Mouse (Mus musculus) bone marrow macrophage, adult 2 months (primary cell): Measurements from ENCODE around the gene Gm20741. TPM values are rescaled to one million over a fixed set of nuclear protein-coding genes. Genes with fewer than 3 reads are reported as not detected.

Experiments used
- H3K27ac ChIP-seq: 2 replicates; pipeline ENCODE4 v1.5.1; 2012; ENCODE audit warnings: low read depth, low read length; ENCODE audit not compliant: insufficient read depth
- H3K4me1 ChIP-seq: 2 replicates; pipeline ENCODE4 v1.6.1; 2012; ENCODE audit warnings: low read length; ENCODE audit not compliant: control insufficient read depth, insufficient read depth
- H3K4me3 ChIP-seq: 2 replicates; pipeline ENCODE4 v1.5.1; 2012; ENCODE audit warnings: mild to moderate bottlenecking, low read length, moderate library complexity; ENCODE audit not compliant: insufficient read depth
- CTCF ChIP-seq: IDR thresholded peaks from 2 replicates; pipeline ENCODE4 v1.5.1; 2012; ENCODE audit warnings: low read depth, mild to moderate bottlenecking, low read length, moderate library complexity
- POLR2A ChIP-seq: IDR thresholded peaks from 2 replicates; pipeline ENCODE4 v1.6.1; 2012; ENCODE audit warnings: mild to moderate bottlenecking, low read depth, low read length, borderline replicate concordance
- polyA plus RNA-seq: library from polyadenylated mRNA; stranded (reverse); fragments of >200 nt; gene quantifications from 2 replicates; pipeline ENCODE4 v1.2.4, GENCODE M21; 2012; ENCODE audit not compliant: missing spikeins, insufficient read depth, insufficient read length

The Gm20741 gene
- polyA plus RNA-seq, result not detected in 2 replicates

DNA sequence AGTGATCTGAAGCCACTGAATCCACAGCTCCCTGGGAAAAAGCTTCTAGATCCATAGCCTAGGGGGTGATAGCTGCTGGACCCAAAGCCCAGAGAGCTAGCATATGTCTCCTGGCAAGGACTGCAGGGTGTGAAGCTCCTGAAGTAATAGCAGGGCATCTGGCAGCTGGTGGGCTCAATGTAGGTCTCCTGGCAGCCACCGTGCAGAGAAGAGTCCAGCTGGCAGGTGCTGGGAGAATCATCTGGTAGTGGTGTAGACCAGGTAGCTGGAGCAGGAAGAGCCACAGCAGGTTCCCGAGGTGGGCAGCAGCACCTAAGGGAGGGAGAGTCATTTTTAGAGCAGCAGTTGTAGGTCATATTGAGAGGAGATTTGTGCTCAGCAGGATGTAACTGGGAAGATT, at the start of gene Gm20741:
TSS of gene Gm20741 (minus strand) at position 394 of the 400 bp plus-strand sequence.
- no peak within 1 kb of the TSS for H3K4me3 ChIP-seq

DNA sequence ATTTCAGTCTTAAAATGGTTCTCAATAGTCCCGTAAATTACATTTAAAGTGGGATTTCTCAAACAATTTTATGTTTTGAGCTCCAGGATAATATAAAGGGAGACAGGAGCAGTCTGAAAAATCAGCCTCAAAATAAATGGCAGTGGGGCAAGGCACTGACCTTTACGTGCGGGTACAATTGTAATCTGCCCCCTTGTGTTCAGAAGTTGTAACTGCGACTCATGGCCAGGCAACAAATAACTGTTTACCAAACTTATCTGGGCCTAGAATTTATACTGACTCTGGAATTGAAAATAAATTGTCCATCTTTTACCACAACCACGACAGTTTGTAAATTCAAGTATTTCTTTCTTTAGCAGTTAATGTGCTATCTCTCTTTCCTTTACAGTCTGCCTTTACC, 39.4 kb upstream of the Gm20741 start:
- H3K4me3 ChIP-seq, result no peak overlapping the region
- H3K27ac ChIP-seq, result no peak overlapping the region
- TF ChIP-seq POLR2A (no peak), CTCF (no peak)
- no peaks in the 10 kb centered on the region for H3K4me1 ChIP-seq

More for the DNA sequence above, at the start of gene Gm20741:
- Histone ChIP-seq H3K27ac (no peak within 1 kb of the TSS), H3K4me1 (no peaks in the 10 kb centered on the region)
- TF ChIP-seq POLR2A, result no peak
- TF ChIP-seq CTCF, result no peak

DNA sequence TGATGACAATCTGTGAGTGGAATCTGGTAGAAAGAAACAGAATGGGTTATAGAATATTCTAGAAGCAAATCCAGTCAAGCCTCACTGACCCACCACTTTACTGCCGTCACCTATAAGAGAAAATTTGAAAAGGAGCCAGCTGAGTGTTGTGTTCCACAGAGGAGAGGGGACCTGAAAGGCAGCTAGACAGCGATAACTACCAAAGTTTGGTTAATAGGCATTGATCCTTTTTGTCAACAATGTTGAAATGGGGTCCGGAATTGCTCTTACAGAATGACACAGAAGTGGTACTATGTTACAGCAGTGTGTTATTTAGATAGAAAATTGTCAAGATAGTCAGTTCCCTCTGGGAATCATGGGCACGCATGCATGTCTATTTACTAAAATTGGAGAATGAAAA, 36.5 kb upstream of the Gm20741 start:
- no peak overlapping the region for H3K27ac ChIP-seq
- TF ChIP-seq CTCF (no peak), POLR2A (no peak)
- no peak overlapping the region for H3K4me3 ChIP-seq
- no peaks in the 10 kb centered on the region for H3K4me1 ChIP-seq

DNA sequence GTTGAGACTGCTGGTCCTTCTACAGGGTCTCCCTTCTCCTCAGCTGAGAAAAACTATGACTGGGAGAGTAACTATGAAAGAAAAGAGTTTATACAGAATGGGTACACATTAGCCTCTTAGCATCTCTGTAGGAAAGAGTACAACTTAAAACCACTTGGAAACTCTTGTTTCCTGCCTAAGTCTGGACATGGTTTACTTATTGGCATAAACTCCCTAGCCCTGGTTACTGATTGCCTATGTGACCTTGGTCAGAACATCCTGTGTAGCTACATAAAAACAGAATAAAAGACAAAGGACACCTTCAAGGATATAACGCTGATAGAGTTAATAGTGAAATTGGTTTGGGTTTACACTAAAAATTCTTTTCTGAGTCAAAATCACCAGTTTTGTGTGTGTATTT, 35.3 kb upstream of the Gm20741 start:
- no peak overlapping the region for H3K4me3 ChIP-seq
- H3K27ac ChIP-seq, result no peak overlapping the region

DNA sequence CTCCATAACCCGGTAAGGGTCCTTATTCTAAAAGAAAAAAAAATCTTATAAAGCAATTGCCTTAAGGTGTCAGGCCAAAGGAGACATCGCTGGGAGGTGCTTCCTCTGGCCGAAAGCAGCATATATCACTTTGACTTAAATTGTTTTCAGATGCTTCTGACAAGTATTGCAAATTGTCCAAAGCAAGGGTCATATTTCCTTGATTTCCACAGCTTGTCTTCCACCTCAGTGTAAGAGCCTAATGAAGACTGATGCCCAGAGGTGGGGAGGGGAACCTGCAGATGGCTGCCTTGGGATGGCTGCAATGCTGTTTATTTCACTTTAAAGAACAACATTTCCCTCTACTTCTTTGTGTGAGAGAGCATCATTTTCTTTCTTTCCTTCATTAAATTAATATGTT, 15.0 kb upstream of the Gm20741 start:
- Histone ChIP-seq H3K4me1 (no peaks in the 10 kb centered on the region), H3K27ac (no peak overlapping the region), H3K4me3 (no peak overlapping the region)
- no peak for TF ChIP-seq POLR2A
- no peak for TF ChIP-seq CTCF

More for the DNA sequence above, 35.3 kb upstream of the Gm20741 start:
- TF ChIP-seq POLR2A, result no peak
- TF ChIP-seq CTCF, result no peak
- no peaks in the 10 kb centered on the region for H3K4me1 ChIP-seq

DNA sequence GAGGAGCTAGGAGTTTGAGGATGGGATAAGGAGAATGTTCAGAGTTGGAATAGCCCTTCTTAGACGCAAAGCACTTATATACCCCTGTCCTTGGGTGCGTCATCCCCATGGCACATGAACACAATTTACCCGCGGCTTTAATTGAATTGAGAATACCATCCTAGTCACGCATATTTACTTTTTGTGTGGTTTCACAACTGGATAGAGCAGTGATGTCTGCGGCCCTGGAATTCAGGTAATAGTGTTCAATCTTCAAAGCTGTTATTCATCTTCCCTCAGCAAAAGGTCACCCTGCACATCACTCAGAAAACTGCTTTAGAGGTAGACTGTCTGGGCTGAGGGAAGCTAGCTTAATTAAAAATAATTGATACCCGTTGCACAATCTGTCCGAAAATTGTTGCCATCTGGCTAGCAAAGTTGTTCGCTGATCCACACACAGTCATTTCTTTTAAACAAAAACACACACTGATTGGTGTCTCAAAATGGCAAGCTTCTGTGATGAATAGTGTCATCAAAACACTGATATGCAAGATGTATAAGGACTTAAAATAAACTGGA, 14.2 kb upstream of the Gm20741 start, which contains the start of gene Krtap14:
TSS of gene Krtap14 (minus strand) at position 51 of the 558 bp plus-strand sequence.
- Histone ChIP-seq H3K27ac (no peak within 1 kb of the TSS), H3K4me1 (no peaks in the 10 kb centered on the region), H3K4me3 (no peak within 1 kb of the TSS)
- no peak for TF ChIP-seq POLR2A
- TF ChIP-seq CTCF, result no peak

DNA sequence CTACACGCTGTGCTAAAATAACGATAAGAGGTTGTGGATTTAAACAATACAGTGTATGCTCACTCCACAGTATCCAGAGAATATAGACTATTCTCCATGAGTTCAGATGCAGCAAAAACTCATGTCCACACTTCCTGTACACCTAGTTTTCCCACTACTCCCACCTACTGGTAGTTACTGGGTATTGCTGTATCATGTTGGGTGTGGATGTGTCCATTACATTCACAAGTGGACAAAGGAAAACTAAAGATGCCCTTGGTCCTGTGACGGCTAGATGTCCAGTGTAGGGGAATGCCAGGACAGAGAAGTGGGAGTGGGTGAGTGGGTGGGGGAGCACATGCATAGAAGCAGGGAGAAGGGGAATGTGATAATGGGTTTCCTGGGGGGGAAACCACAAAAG, 11.7 kb upstream of the Gm20741 start:
- TF ChIP-seq POLR2A (no peak), CTCF (no peak)
- no peak overlapping the region for H3K4me3 ChIP-seq
- H3K4me1 ChIP-seq, result no peaks in the 10 kb centered on the region
- no peak overlapping the region for H3K27ac ChIP-seq

DNA sequence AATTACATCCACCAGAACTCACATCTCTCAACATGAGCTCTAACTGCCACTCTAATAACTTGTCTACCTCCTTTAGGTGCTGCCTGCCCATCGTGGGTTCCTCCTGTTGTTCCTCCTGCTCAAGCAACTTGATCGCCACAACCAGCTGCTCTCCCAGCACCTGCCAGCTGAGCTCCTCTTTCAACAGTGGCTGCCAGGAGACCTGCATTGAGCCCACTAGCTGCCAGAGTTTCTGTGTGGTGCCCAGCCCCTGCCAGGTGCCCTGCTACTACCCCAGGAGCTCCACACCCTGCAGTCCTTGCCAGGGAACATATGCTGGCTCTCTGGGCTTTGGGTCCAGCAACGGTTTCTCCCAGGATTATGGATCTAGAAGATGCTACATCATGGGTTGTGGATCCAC, 8.0 kb upstream of the Gm20741 start, which contains the start of gene Krtap15:
TSS of gene Krtap15 (plus strand) at position 150 of the 400 bp plus-strand sequence.
- Histone ChIP-seq H3K4me3 (no peak within 1 kb of the TSS), H3K4me1 (no peaks in the 10 kb centered on the region), H3K27ac (no peak within 1 kb of the TSS)
- TF ChIP-seq CTCF (no peak), POLR2A (no peak)

DNA sequence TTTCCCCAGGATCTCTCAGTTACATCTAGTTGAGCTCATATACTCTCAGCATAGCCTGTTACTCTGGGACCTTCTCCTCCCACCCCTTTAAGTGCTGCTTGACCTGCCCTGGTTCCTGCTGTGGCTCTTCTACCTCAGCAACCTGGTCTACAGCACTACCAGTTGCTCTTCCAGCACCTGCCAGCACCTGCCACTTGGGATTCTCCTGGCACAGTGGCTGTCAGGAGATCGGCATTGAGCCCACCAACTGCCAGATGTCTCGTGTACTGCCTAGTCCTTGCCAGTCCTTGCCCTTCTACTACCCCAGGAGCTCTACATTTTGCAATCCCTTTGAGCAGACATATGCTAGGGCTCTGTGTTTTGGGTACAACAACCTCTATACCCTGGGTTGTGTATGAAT, 25.2 kb downstream of the Gm20741 start:
- H3K4me1 ChIP-seq, result no peaks in the 10 kb centered on the region
- TF ChIP-seq CTCF (no peak), POLR2A (no peak)
- H3K4me3 ChIP-seq, result no peak overlapping the region

DNA sequence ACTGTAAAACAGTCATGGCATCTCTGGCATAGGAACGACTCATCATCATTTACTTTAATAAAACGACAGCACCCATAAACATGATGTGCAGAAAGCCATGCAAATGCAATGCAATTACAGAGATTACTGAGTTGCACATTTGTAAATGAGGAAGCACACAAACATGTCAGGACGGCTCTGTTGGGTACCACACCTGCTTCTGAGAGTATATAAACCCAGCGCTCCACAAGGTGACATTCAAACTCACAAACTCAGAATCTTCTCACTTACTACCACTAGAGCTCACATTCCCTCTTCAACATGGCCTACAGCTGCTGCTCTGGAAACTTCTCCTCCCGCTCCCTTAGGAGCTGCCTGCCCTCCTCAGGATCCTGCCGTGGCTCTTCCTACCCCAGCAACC, 34.4 kb downstream of the Gm20741 start, which contains the start of gene Gm5965:
TSS of gene Gm5965 (plus strand) at position 301 of the 400 bp plus-strand sequence.
- H3K4me1 ChIP-seq, result no peaks in the 10 kb centered on the region
- TF ChIP-seq CTCF, result no peak
- no peak for TF ChIP-seq POLR2A
- no peak within 1 kb of the TSS for H3K4me3 ChIP-seq
- H3K27ac ChIP-seq, result no peak within 1 kb of the TSS

More for the DNA sequence above, 25.2 kb downstream of the Gm20741 start:
- H3K27ac ChIP-seq, result no peak overlapping the region
